Mouse (Mus musculus) hindbrain, embryonic 13.5 days (tissue): Measurements from ENCODE around the gene Gm28048. TPM values are rescaled to one million over a fixed set of nuclear protein-coding genes. Genes with fewer than 3 reads are reported as not detected.

Source experiments
- ATAC-seq: fragments of 200-750 bp; cut with Nextera tagmentation; 2 replicates; pipeline ENCODE4 v1.8.0; 2017; ENCODE audit warnings: moderate TSS enrichment; ENCODE audit not compliant: low FRiP score
- H3K27ac ChIP-seq: fragments of 300-500 bp; sonication (generic); 2 replicates; pipeline ENCODE4 v1.5.1; 2015; ENCODE audit warnings: inconsistent platforms, mild to moderate bottlenecking, moderate library complexity
- H3K27me3 ChIP-seq: fragments of 300-500 bp; sonication (generic); 2 replicates; pipeline ENCODE4 v1.6.1; 2015; ENCODE audit warnings: mild to moderate bottlenecking, inconsistent platforms
- H3K36me3 ChIP-seq: fragments of 300-500 bp; sonication (generic); 2 replicates; pipeline ENCODE4 v1.6.1; 2015; ENCODE audit warnings: mild to moderate bottlenecking, inconsistent platforms
- H3K4me1 ChIP-seq: fragments of 300-500 bp; sonication (generic); replicated peaks from 2 replicates; pipeline ENCODE4 v1.6.1; 2015; ENCODE audit warnings: inconsistent platforms
- H3K4me2 ChIP-seq: fragments of 300-500 bp; sonication (generic); 2 replicates; pipeline ENCODE4 v1.6.1; 2015; ENCODE audit warnings: inconsistent platforms, mild to moderate bottlenecking, moderate library complexity
- H3K4me3 ChIP-seq: fragments of 300-500 bp; sonication (generic); 2 replicates; pipeline ENCODE4 v1.5.1; 2015; ENCODE audit warnings: mild to moderate bottlenecking, inconsistent platforms
- H3K9ac ChIP-seq: fragments of 300-500 bp; sonication (generic); 2 replicates; pipeline ENCODE4 v1.6.1; 2015; ENCODE audit warnings: mild to moderate bottlenecking, inconsistent platforms
- H3K9me3 ChIP-seq: fragments of 300-500 bp; sonication (generic); 2 replicates; pipeline ENCODE4 v1.6.1; 2016; ENCODE audit warnings: inconsistent platforms
- WGBS: fragments of 180-500 bp; shearing (Covaris S2); methylation state at CpG from one replicate; pipeline ENCODE4 v1.1.7; 2015; 5-methylcytosine and 5-hydroxymethylcytosine counted together
- polyA plus RNA-seq: library from polyadenylated mRNA; unstranded; fragments of >200 nt; fragmentation: Nextera tagmentation; extraction: Ambion mirVana; gene quantifications from 2 replicates; pipeline ENCODE4 v1.2.1, GENCODE M21; 2015

Gene Gm28048
- polyA plus RNA-seq, 1 experiment from 2014 or later, result 6.1 TPM

- Histone ChIP-seq H3K4me1 (peaks cover 30% of the 10 kb centered on the region), H3K9ac (peak overlapping the region; percentile 74), H3K4me3 (peak overlapping the region; percentile 69), H3K27ac (no peak overlapping the region), H3K9me3 (no peaks in the 10 kb centered on the region), H3K36me3 (no peaks in the 10 kb centered on the region), H3K4me2 (peak overlapping the region; percentile 98), H3K27me3 (peaks cover 91% of the 10 kb centered on the region)
- WGBS, result under 1% methylated on average over 55 of the region's 55 CpGs
- peak; percentile 92 for ATAC-seq
Measured at GRCm38 (mm10) chr11:22859633-22860334, 122.1 kb downstream of the Gm28048 start.

- no peak for ATAC-seq
- no peak overlapping the region for H3K27ac ChIP-seq
- peak overlapping the region; percentile 69 for H3K4me3 ChIP-seq
- H3K36me3 ChIP-seq, result no peaks in the 10 kb centered on the region
- H3K4me1 ChIP-seq, result peaks cover 27% of the 10 kb centered on the region
- H3K9ac ChIP-seq, result peak overlapping the region; percentile 74
- peaks cover 86% of the 10 kb centered on the region for H3K27me3 ChIP-seq
- under 1% methylated on average over 23 of the region's 41 CpGs for WGBS
- no peaks in the 10 kb centered on the region for H3K9me3 ChIP-seq
- peak overlapping the region; percentile 98 for H3K4me2 ChIP-seq
Measured at GRCm38 (mm10) chr11:22859301-22859632, 122.6 kb downstream of the Gm28048 start.

GRCm38 (mm10) chr11:22858441-22859300 lies 123.2 kb downstream of the Gm28048 start:
- Histone ChIP-seq H3K4me2 (peak overlapping the region; percentile 98), H3K36me3 (no peaks in the 10 kb centered on the region), H3K9ac (peak overlapping the region; percentile 74), H3K9me3 (no peaks in the 10 kb centered on the region), H3K4me1 (peaks cover 24% of the 10 kb centered on the region), H3K27me3 (peaks cover 80% of the 10 kb centered on the region), H3K27ac (no peak overlapping the region), H3K4me3 (peak overlapping the region; percentile 69)
- ATAC-seq, result peak; percentile 41
- 3% methylated on average over 50 of the region's 50 CpGs for WGBS

- no peaks in the 10 kb centered on the region for H3K9me3 ChIP-seq
- H3K4me1 ChIP-seq, result peaks cover 24% of the 10 kb centered on the region
- peak overlapping the region; percentile 69 for H3K4me3 ChIP-seq
- peaks cover 76% of the 10 kb centered on the region for H3K27me3 ChIP-seq
- no peak for ATAC-seq
- no peak overlapping the region for H3K27ac ChIP-seq
- peak overlapping the region; percentile 98 for H3K4me2 ChIP-seq
- WGBS, result 17% methylated on average over 25 of the region's 25 CpGs
- H3K9ac ChIP-seq, result no peak overlapping the region
- no peaks in the 10 kb centered on the region for H3K36me3 ChIP-seq
Measured at GRCm38 (mm10) chr11:22857705-22858440, 124.0 kb downstream of the Gm28048 start.

GRCm38 (mm10) chr11:22857106-22857704 lies 124.7 kb downstream of the Gm28048 start:
- H3K9me3 ChIP-seq, result no peaks in the 10 kb centered on the region

GRCm38 (mm10) chr11:22856371-22856965 lies 125.4 kb downstream of the Gm28048 start:
- no peak for ATAC-seq
- Histone ChIP-seq H3K4me3 (no peak overlapping the region), H3K36me3 (no peaks in the 10 kb centered on the region), H3K27ac (no peak overlapping the region), H3K4me2 (no peak overlapping the region), H3K27me3 (peaks cover 66% of the 10 kb centered on the region), H3K9ac (no peak overlapping the region), H3K9me3 (no peaks in the 10 kb centered on the region), H3K4me1 (peaks cover 24% of the 10 kb centered on the region)
- WGBS, result 81% methylated on average over 3 of the region's 3 CpGs

More at GRCm38 (mm10) chr11:22857106-22857704, 124.7 kb downstream of the Gm28048 start:
- WGBS, result 84% methylated on average over 5 of the region's 5 CpGs
- peak overlapping the region; percentile 98; the same call in 1 of the 2 replicates for H3K4me2 ChIP-seq
- no peak overlapping the region for H3K9ac ChIP-seq
- no peak overlapping the region for H3K27ac ChIP-seq
- no peak overlapping the region for H3K4me3 ChIP-seq
- peaks cover 24% of the 10 kb centered on the region for H3K4me1 ChIP-seq
- peaks cover 73% of the 10 kb centered on the region for H3K27me3 ChIP-seq
- no peaks in the 10 kb centered on the region for H3K36me3 ChIP-seq
- ATAC-seq, result no peak

GRCm38 (mm10) chr11:22854571-22854970 lies 127.3 kb downstream of the Gm28048 start:
- H3K4me2 ChIP-seq, result no peak overlapping the region
- H3K36me3 ChIP-seq, result no peaks in the 10 kb centered on the region
- H3K9ac ChIP-seq, result no peak overlapping the region
- no peak for ATAC-seq
- 91% methylated on average over 4 of the region's 4 CpGs for WGBS
- peaks cover 14% of the 10 kb centered on the region for H3K4me1 ChIP-seq
- H3K9me3 ChIP-seq, result no peaks in the 10 kb centered on the region
- H3K4me3 ChIP-seq, result no peak overlapping the region
- no peak overlapping the region for H3K27ac ChIP-seq
- peaks cover 47% of the 10 kb centered on the region for H3K27me3 ChIP-seq

- no peak overlapping the region for H3K27ac ChIP-seq
- H3K4me3 ChIP-seq, result no peak overlapping the region
- 43% methylated on average over 2 of the region's 2 CpGs for WGBS
- H3K4me2 ChIP-seq, result no peak overlapping the region
- no peaks in the 10 kb centered on the region for H3K9me3 ChIP-seq
- H3K4me1 ChIP-seq, result peaks cover 7% of the 10 kb centered on the region
- no peak overlapping the region for H3K9ac ChIP-seq
- no peak for ATAC-seq
- peaks cover 38% of the 10 kb centered on the region for H3K27me3 ChIP-seq
- no peaks in the 10 kb centered on the region for H3K36me3 ChIP-seq
Measured at GRCm38 (mm10) chr11:22853477-22854157, 128.3 kb downstream of the Gm28048 start.

- 71% methylated on average over 1 of the region's 1 CpGs for WGBS
- Histone ChIP-seq H3K4me1 (0 out of 2 replicates have a peak, but pooled peaks cover 5% of the 10 kb centered on the region), H3K4me3 (no peak overlapping the region), H3K27ac (no peak overlapping the region), H3K4me2 (no peak overlapping the region), H3K9ac (no peak overlapping the region), H3K27me3 (peaks cover 27% of the 10 kb centered on the region), H3K36me3 (no peaks in the 10 kb centered on the region), H3K9me3 (no peaks in the 10 kb centered on the region)
- no peak for ATAC-seq
Measured at GRCm38 (mm10) chr11:22852510-22852909, 129.4 kb downstream of the Gm28048 start.

GRCm38 (mm10) chr11:22851416-22851815 lies 130.5 kb downstream of the Gm28048 start:
- H3K27me3 ChIP-seq, result peaks cover 16% of the 10 kb centered on the region
- H3K9me3 ChIP-seq, result no peaks in the 10 kb centered on the region
- H3K4me3 ChIP-seq, result no peak overlapping the region
- peaks cover 8% of the 10 kb centered on the region; the same call in 1 of the 2 replicates for H3K4me1 ChIP-seq
- H3K9ac ChIP-seq, result no peak overlapping the region
- no peak for ATAC-seq
- H3K4me2 ChIP-seq, result no peak overlapping the region
- no peaks in the 10 kb centered on the region for H3K36me3 ChIP-seq
- H3K27ac ChIP-seq, result no peak overlapping the region
- 57% methylated on average over 4 of the region's 4 CpGs for WGBS

- Histone ChIP-seq H3K27me3 (0 out of 2 replicates have a peak, but pooled peaks cover 5% of the 10 kb centered on the region), H3K4me2 (no peak overlapping the region), H3K9ac (no peak overlapping the region), H3K9me3 (no peaks in the 10 kb centered on the region), H3K4me3 (no peak overlapping the region), H3K27ac (no peak overlapping the region), H3K36me3 (no peaks in the 10 kb centered on the region), H3K4me1 (peaks cover 11% of the 10 kb centered on the region; the same call in 1 of the 2 replicates)
- 87% methylated on average over 4 of the region's 4 CpGs for WGBS
- ATAC-seq, result no peak
Measured at GRCm38 (mm10) chr11:22850077-22850476, 131.8 kb downstream of the Gm28048 start.
